In genomic region chr1:152956221-152956620, GRCm38 (mm10) we compare ENCODE assay signal across 9 mouse cellular contexts. TPM values are rescaled to one million over a fixed set of nuclear protein-coding genes. Genes with fewer than 3 reads are reported as not detected.
DNase-seq lines count a peak whose midpoint lies in the region; ATAC-seq lines count a peak whose summit lies in the region.
"Had no signal": no experiment of that assay in that cellular context is flagged by ENCODE, and none has a peak within 500 bp of the region (broad histone marks: within the 10 kb centered on the region; RNA-seq: fewer than 3 reads in every experiment).

No protein-coding gene starts in this region.

- 9% methylated on average over 14 of the region's 14 CpGs for WGBS in liver, embryonic 11.5 days
- WGBS in neural tube, embryonic 13.5 days = 5% methylated on average over 14 of the region's 14 CpGs

- no peaks in the 10 kb centered on the region for H3K36me3 ChIP-seq in liver, embryonic 11.5 days (ENCODE audit: control insufficient read depth, insufficient read depth, low read length)
- H3K36me3 ChIP-seq in neural tube, embryonic 13.5 days = no peaks in the 10 kb centered on the region

- H3K27me3 ChIP-seq in liver, embryonic 11.5 days (replicated peaks; ENCODE audit: control insufficient read depth, insufficient read depth, low read length) = peaks cover 37% of the 10 kb centered on the region
- H3K27me3 ChIP-seq in neural tube, embryonic 13.5 days = peaks cover 10% of the 10 kb centered on the region

- DNase-seq in left cerebral cortex, adult 18-20 months (ENCODE audit: low spot score in 2 of 2) = peak; percentile 36 to 44
- no peak for DNase-seq in left cerebral cortex, adult 11 months (ENCODE audit: low spot score)
- peak; percentile 60 for DNase-seq in embryo, embryonic 11.5 days (ENCODE audit: low read depth, low spot score)
- DNase-seq in heart, adult 8-10 months (ENCODE audit: low spot score) = peak; percentile 22
- DNase-seq in kidney, adult 11 months = peak; percentile 27
- peak; percentile 74 for DNase-seq in liver, embryonic 11.5 days (ENCODE audit: low spot score)
- peak; percentile 76 for DNase-seq in thymus, postnatal 4 days

- H3K9me3 ChIP-seq in liver, embryonic 11.5 days (ENCODE audit: control insufficient read depth, low read length) = no peaks in the 10 kb centered on the region
- no peaks in the 10 kb centered on the region for H3K9me3 ChIP-seq in neural tube, embryonic 13.5 days

- ATAC-seq in liver, embryonic 11.5 days (replicated peaks; ENCODE audit: low FRiP score) = no peak
- ATAC-seq in neural tube, embryonic 13.5 days (ENCODE audit: low read depth) = peak; percentile 57

- H3K9ac ChIP-seq in liver, embryonic 11.5 days (ENCODE audit: low read depth, low read length) = no peak overlapping the region
- peak overlapping the region; percentile 90 for H3K9ac ChIP-seq in neural tube, embryonic 13.5 days

- peak overlapping the region; percentile 60 for H3K4me2 ChIP-seq in liver, embryonic 11.5 days
- H3K4me2 ChIP-seq in neural tube, embryonic 13.5 days = peak overlapping the region; percentile 91

- H3K4me1 ChIP-seq in liver, embryonic 11.5 days (replicated peaks; ENCODE audit: control insufficient read depth, insufficient read depth, low read length) = no peaks in the 10 kb centered on the region; the same call in 1 of the 2 replicates
- H3K4me1 ChIP-seq in neural tube, embryonic 13.5 days (replicated peaks) = peaks cover 30% of the 10 kb centered on the region

- no peak overlapping the region for H3K27ac ChIP-seq in liver, embryonic 11.5 days (ENCODE audit: low read depth, low read length)
- H3K27ac ChIP-seq in neural tube, embryonic 13.5 days (replicated peaks) = peak overlapping the region; percentile 88; the same call in 1 of the 2 replicates
- H3K27ac ChIP-seq: macrophage had no signal

- no peak overlapping the region for H3K4me3 ChIP-seq in liver, embryonic 11.5 days (ENCODE audit: low read depth, low read length)
- H3K4me3 ChIP-seq in neural tube, embryonic 13.5 days = peak overlapping the region; percentile 57

RNA-seq across cellular contexts. Expression of gene Nmnat2, which starts 1.4 kb away (rescaled TPM):
- total RNA-seq in left cerebral cortex, adult 18-20 months (2021) = 100 to 1,000 TPM; 170 to 172 TPM
- under 1 TPM; 0.16 to 0.46 (median 0.32) TPM for total RNA-seq in heart, adult 8-10 months (2022)
- 0.10 and 0.27 TPM in 2 replicates for polyA plus RNA-seq in liver, embryonic 11.5 days (2014; fragmentation: Nextera tagmentation; extraction: Ambion mirVana)
- 76.4 and 87.9 TPM in 2 replicates for polyA plus RNA-seq in neural tube, embryonic 13.5 days (2015; fragmentation: Nextera tagmentation; extraction: Ambion mirVana)
- polyA plus RNA-seq: macrophage had no signal

RNA-seq across cellular contexts. Expression of gene Smg7, which starts 53.8 kb away (rescaled TPM):
- 10 to 100 TPM; 94.9 to 99.6 TPM for total RNA-seq in left cerebral cortex, adult 18-20 months (2021)
- 10 to 100 TPM; 41.8 to 46.1 (median 43.9) TPM for total RNA-seq in heart, adult 8-10 months (2022)
- polyA plus RNA-seq in liver, embryonic 11.5 days (2014; fragmentation: Nextera tagmentation; extraction: Ambion mirVana) = 28.5 and 29.5 TPM in 2 replicates
- polyA plus RNA-seq in neural tube, embryonic 13.5 days (2015; fragmentation: Nextera tagmentation; extraction: Ambion mirVana) = 32.8 and 35.3 TPM in 2 replicates

Comparison
In these comparisons a context has a peak if more than half of its experiments do, and no peak if none do; other contexts are left out.
1. RNA of gene Nmnat2, which starts 1.4 kb away (total RNA-seq): 170 to 172 TPM in left cerebral cortex, adult 18-20 months; 0.16 to 0.46 TPM in heart, adult 8-10 months; every median in the first group is over 100 times any median in the second.